Mouse (Mus musculus): ENCODE measurements around the gene Irf2bp2. TPM values are rescaled to one million over a fixed set of nuclear protein-coding genes. Genes with fewer than 3 reads are reported as not detected.

Irf2bp2 gene
- polyA plus RNA-seq, 1 experiment, result 12.0 TPM

GRCm38 (mm10) chr8:126595204-126596061, 1.6 kb upstream of the Irf2bp2 start:
- peak overlapping the region; percentile 57 for H3K4me3 ChIP-seq (ENCODE audit: insufficient read depth, low read depth, low read length)
- peaks cover 7% of the 10 kb centered on the region for H3K4me1 ChIP-seq (ENCODE audit: control insufficient read depth, insufficient read depth, insufficient read length, low read length)
- peak overlapping the region; percentile 98 for H3K27ac ChIP-seq (replicated peaks; ENCODE audit: low read depth, low read length)

DNA sequence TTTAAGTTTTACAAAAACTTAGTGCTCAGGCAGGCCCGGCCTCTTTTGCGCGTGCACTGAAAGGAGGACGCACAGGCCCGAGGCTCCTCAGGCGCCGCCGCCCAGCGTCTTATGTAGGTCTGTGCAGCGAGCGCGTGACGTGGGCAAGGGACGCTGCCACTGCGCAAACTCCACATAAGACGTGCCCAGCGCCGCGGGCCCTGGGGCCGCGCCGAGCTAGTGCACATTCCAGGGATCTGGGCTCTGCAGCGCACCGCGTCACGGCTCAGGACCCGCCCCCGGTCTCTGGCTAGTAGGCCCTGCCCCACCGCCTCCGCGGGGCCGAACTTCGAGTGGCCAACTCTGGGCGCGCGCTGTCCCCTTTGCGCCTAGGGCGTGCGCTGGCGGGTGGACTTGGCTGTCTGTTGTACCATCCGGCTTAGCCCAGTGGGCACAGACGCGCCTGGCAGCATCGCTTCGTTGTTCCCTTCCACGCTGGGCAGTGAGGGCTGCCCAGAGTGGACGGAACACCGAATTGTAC, 755 bp upstream of the Irf2bp2 start:
- Histone ChIP-seq H3K4me3 (ENCODE audit: insufficient read depth, low read depth, low read length) (peak overlapping the region; percentile 60), H3K27ac (replicated peaks; ENCODE audit: low read depth, low read length) (peak overlapping the region; percentile 98), H3K4me1 (ENCODE audit: control insufficient read depth, insufficient read depth, insufficient read length, low read length) (peaks cover 7% of the 10 kb centered on the region)

- Histone ChIP-seq H3K4me3 (ENCODE audit: insufficient read depth, low read depth, low read length) (peak overlapping the region; percentile 70), H3K27ac (replicated peaks; ENCODE audit: low read depth, low read length) (peak overlapping the region; percentile 87), H3K4me1 (ENCODE audit: control insufficient read depth, insufficient read depth, insufficient read length, low read length) (peaks cover 13% of the 10 kb centered on the region)
Measured at GRCm38 (mm10) chr8:126592771-126593571, 815 bp downstream of the Irf2bp2 start.

DNA sequence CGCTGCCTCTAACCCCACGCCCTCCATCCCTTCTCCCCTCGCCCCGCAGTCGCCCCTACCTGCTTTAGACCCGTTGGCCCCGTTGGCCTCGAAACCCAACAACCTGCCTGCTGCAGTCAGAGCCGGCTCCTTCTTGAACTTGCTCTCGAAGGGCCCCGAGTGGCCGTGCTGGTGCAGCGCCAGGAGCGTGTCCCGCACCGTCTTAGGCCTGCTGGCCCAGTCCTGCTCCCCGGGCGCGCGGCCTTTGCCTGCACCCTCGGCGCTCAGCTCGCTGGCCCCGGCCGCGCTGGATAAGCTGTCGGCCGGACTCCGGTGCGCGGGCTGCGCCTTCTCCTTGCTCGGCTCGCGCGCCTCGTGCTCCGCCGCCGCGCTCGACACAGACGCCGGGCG, 1.4 kb downstream of the Irf2bp2 start:
- Histone ChIP-seq H3K27ac (replicated peaks; ENCODE audit: low read depth, low read length) (peak overlapping the region; percentile 87), H3K4me3 (ENCODE audit: insufficient read depth, low read depth, low read length) (peak overlapping the region; percentile 70), H3K4me1 (ENCODE audit: control insufficient read depth, insufficient read depth, insufficient read length, low read length) (peaks cover 18% of the 10 kb centered on the region)

DNA sequence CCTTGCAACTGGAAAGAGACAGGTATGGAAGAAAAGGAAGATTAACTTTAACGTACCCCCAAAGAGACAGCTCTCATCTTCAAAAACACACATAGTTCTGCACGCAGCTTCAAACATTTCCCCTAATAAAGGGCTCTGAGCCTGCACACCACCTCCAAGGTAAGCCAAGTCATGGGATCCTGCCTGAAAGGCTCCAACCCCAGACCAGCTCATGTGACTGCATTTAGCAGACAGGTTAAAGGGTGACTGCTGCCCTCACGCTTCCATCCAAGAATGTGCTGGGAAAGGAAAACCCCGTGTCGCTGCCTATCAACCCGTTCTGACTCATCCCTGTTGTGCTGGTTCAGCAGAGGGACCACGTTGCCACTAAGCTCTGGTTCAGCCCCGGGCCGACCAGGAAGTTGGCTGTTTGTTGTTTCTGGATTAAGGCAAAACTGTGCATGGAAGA, 1.9 kb downstream of the Irf2bp2 start:
- H3K4me1 ChIP-seq (ENCODE audit: control insufficient read depth, insufficient read depth, insufficient read length, low read length), result peaks cover 20% of the 10 kb centered on the region
- peak overlapping the region; percentile 87 for H3K27ac ChIP-seq (replicated peaks; ENCODE audit: low read depth, low read length)
- H3K4me3 ChIP-seq (ENCODE audit: insufficient read depth, low read depth, low read length), result peak overlapping the region; percentile 70

DNA sequence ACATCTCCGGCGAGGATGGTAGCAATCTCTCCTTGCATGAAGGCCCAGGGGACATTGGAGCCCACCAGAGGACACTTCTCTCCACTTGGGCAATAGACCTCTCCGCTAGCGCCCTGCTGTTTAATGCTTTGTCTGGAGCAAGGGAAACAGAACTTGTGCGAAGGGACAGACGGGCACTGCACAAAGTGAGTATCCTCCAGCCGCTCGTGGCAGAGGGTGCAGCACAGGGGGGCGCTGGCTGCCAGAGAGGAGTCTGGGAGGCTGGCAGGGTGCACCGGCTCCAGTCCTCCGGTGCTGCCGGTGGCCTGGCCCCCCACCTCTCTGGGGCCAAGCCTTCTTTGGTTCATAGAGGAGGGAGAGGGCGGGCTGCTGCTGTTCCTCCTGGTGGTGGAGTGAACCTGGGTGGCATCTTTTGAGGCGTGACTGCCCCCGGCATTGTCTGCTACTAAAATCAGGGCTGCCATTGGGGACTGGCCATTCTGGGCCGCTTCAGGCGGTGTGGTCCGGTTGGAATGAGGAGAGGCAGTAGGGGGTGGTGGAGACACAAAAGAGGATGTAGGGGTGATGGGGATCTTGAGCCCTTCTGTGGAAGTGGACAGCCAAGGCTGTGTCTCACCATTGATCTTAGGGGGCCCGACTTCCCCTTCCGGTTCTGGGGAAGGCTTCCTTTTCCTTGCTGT, 2.5 kb downstream of the Irf2bp2 start:
- peaks cover 22% of the 10 kb centered on the region for H3K4me1 ChIP-seq (ENCODE audit: control insufficient read depth, insufficient read depth, insufficient read length, low read length)
- H3K4me3 ChIP-seq (ENCODE audit: insufficient read depth, low read depth, low read length), result peak overlapping the region; percentile 70
- peak overlapping the region; percentile 87 for H3K27ac ChIP-seq (replicated peaks; ENCODE audit: low read depth, low read length)

- Histone ChIP-seq H3K27ac (replicated peaks; ENCODE audit: low read depth, low read length) (peak overlapping the region; percentile 90), H3K4me1 (ENCODE audit: control insufficient read depth, insufficient read depth, insufficient read length, low read length) (peaks cover 22% of the 10 kb centered on the region), H3K4me3 (ENCODE audit: insufficient read depth, low read depth, low read length) (peak overlapping the region; percentile 63)
Measured at GRCm38 (mm10) chr8:126590599-126590998, 3.2 kb downstream of the Irf2bp2 start.

- Histone ChIP-seq H3K27ac (replicated peaks; ENCODE audit: low read depth, low read length) (peak overlapping the region; percentile 90), H3K4me3 (ENCODE audit: insufficient read depth, low read depth, low read length) (peak overlapping the region; percentile 63), H3K4me1 (ENCODE audit: control insufficient read depth, insufficient read depth, insufficient read length, low read length) (peaks cover 17% of the 10 kb centered on the region)
Measured at GRCm38 (mm10) chr8:126590024-126590529, 3.7 kb downstream of the Irf2bp2 start.

GRCm38 (mm10) chr8:126589507-126590023, 4.2 kb downstream of the Irf2bp2 start:
- peak overlapping the region; percentile 63 for H3K4me3 ChIP-seq (ENCODE audit: insufficient read depth, low read depth, low read length)
- H3K4me1 ChIP-seq (ENCODE audit: control insufficient read depth, insufficient read depth, insufficient read length, low read length), result peaks cover 19% of the 10 kb centered on the region
- peak overlapping the region; percentile 90 for H3K27ac ChIP-seq (replicated peaks; ENCODE audit: low read depth, low read length)

- peak overlapping the region; percentile 54 for H3K4me3 ChIP-seq (ENCODE audit: insufficient read depth, low read depth, low read length)
- peaks cover 19% of the 10 kb centered on the region for H3K4me1 ChIP-seq (ENCODE audit: control insufficient read depth, insufficient read depth, insufficient read length, low read length)
- H3K27ac ChIP-seq (replicated peaks; ENCODE audit: low read depth, low read length), result peak overlapping the region; percentile 81
Measured at GRCm38 (mm10) chr8:126588636-126589506, 4.9 kb downstream of the Irf2bp2 start.

- Histone ChIP-seq H3K4me3 (ENCODE audit: insufficient read depth, low read depth, low read length) (peak overlapping the region; percentile 47), H3K4me1 (ENCODE audit: control insufficient read depth, insufficient read depth, insufficient read length, low read length) (peaks cover 20% of the 10 kb centered on the region), H3K27ac (replicated peaks; ENCODE audit: low read depth, low read length) (peak overlapping the region; percentile 75)
Measured at GRCm38 (mm10) chr8:126587836-126588503, 5.8 kb downstream of the Irf2bp2 start.

- Histone ChIP-seq H3K4me3 (ENCODE audit: insufficient read depth, low read depth, low read length) (peak overlapping the region; percentile 15; the same call in 1 of the 2 replicates), H3K27ac (replicated peaks; ENCODE audit: low read depth, low read length) (peak overlapping the region; percentile 70), H3K4me1 (ENCODE audit: control insufficient read depth, insufficient read depth, insufficient read length, low read length) (peaks cover 23% of the 10 kb centered on the region)
Measured at GRCm38 (mm10) chr8:126586599-126587577, 6.9 kb downstream of the Irf2bp2 start.
